Mouse (Mus musculus) forebrain, embryonic 11.5 days (tissue): ENCODE measurements around the gene Cldn13. TPM values are rescaled to one million over a fixed set of nuclear protein-coding genes. Genes with fewer than 3 reads are reported as not detected.
A peak's percentile ranks its signal among the peaks of the same experiment; 100 is the strongest.
"Not testable (repeated sequence)": the region's sequence is repeated elsewhere in the genome, so short reads cannot be mapped to it uniquely, and the experiment has no call there.

Experiments
- ATAC-seq: fragments of 200-750 bp; cut with Nextera tagmentation; replicated peaks from 2 replicates; pipeline ENCODE4 v1.8.0; 2017; ENCODE audit warnings: moderate TSS enrichment; ENCODE audit not compliant: low FRiP score
- DNase-seq: peaks from one replicate; pipeline ENCODE4 v3.0.0-alpha.2; 2017; ENCODE audit warnings: low spot score
- H3K27ac ChIP-seq: fragments of 300-500 bp; sonication (generic); 2 replicates; pipeline ENCODE4 v1.5.1; 2014; ENCODE audit warnings: low read depth, low read length
- H3K27me3 ChIP-seq: fragments of 300-500 bp; sonication (generic); 2 replicates; pipeline ENCODE4 v1.6.1; 2014; ENCODE audit warnings: mild to moderate bottlenecking, low read length, mixed read lengths; ENCODE audit not compliant: control insufficient read depth, insufficient read depth
- H3K36me3 ChIP-seq: fragments of 300-500 bp; sonication (generic); 2 replicates; pipeline ENCODE4 v1.6.1; 2014; ENCODE audit warnings: mild to moderate bottlenecking, low read length, moderate library complexity, mixed read lengths; ENCODE audit not compliant: control insufficient read depth, insufficient read depth
- H3K4me1 ChIP-seq: fragments of 300-500 bp; sonication (generic); replicated peaks from 2 replicates; pipeline ENCODE4 v1.6.1; 2014; ENCODE audit warnings: low read length, mixed read lengths; ENCODE audit not compliant: control insufficient read depth, insufficient read depth
- H3K4me2 ChIP-seq: fragments of 300-500 bp; sonication (generic); 2 replicates; pipeline ENCODE4 v1.6.1; 2014; ENCODE audit warnings: low read depth, mild to moderate bottlenecking, low read length, moderate library complexity, mixed read lengths; ENCODE audit not compliant: severe bottlenecking
- H3K4me3 ChIP-seq: fragments of 300-500 bp; sonication (generic); 2 replicates; pipeline ENCODE4 v1.5.1; 2014; ENCODE audit warnings: low read depth, low read length
- H3K9ac ChIP-seq: fragments of 300-500 bp; sonication (generic); 2 replicates; pipeline ENCODE4 v1.6.1; 2014; ENCODE audit warnings: low read length
- H3K9me3 ChIP-seq: fragments of 300-500 bp; sonication (generic); 2 replicates; pipeline ENCODE4 v1.6.1; 2016; ENCODE audit warnings: low read length, mixed read lengths; ENCODE audit not compliant: control insufficient read depth
- WGBS: fragments of 180-500 bp; shearing (Covaris S2); extraction: QIAGEN DNeasy Blood & Tissue Kit; methylation state at CpG from one replicate; pipeline ENCODE4 v1.1.7; 2014; 5-methylcytosine and 5-hydroxymethylcytosine counted together
- polyA plus RNA-seq: library from polyadenylated mRNA; unstranded; fragments of >200 nt; fragmentation: Nextera tagmentation; extraction: Ambion mirVana; gene quantifications from 2 replicates; pipeline ENCODE4 v1.2.1, GENCODE M21; 2014

Cldn13 gene
- polyA plus RNA-seq, 1 experiment from 2014 or later, result 3.6 TPM

- DNase-seq, result no peak
These were observed 32.2 kb upstream of the Cldn13 start for GRCm38 (mm10) chr5:134947420-134948084.

GRCm38 (mm10) chr5:134946857-134947255, 31.5 kb upstream of the Cldn13 start, which contains the start of gene Cldn4:
Cldn4 (minus strand) TSS chr5:134946934.
- peaks cover 2% of the 10 kb centered on the region; the same call in 1 of the 2 replicates for H3K4me1 ChIP-seq
- H3K27me3 ChIP-seq, result peaks cover 26% of the 10 kb centered on the region
- no peak for DNase-seq
- no peak for ATAC-seq
- no peak within 1 kb of the TSS for H3K4me3 ChIP-seq
- H3K9ac ChIP-seq, result no peak within 1 kb of the TSS
- 8% methylated on average over 11 of the region's 11 CpGs for WGBS
- no peaks in the 10 kb centered on the region for H3K9me3 ChIP-seq
- no peaks in the 10 kb centered on the region for H3K36me3 ChIP-seq
- H3K27ac ChIP-seq, result no peak within 1 kb of the TSS
- H3K4me2 ChIP-seq, result no peak within 1 kb of the TSS

More at GRCm38 (mm10) chr5:134947420-134948084, 32.2 kb upstream of the Cldn13 start:
- no peaks in the 10 kb centered on the region for H3K36me3 ChIP-seq
- no peaks in the 10 kb centered on the region for H3K9me3 ChIP-seq
- 76% methylated on average over 5 of the region's 5 CpGs for WGBS
- no peak for ATAC-seq
- H3K4me1 ChIP-seq, result peaks cover 2% of the 10 kb centered on the region; the same call in 1 of the 2 replicates
- H3K4me3 ChIP-seq, result no peak overlapping the region
- no peak overlapping the region for H3K27ac ChIP-seq
- H3K4me2 ChIP-seq, result no peak overlapping the region
- H3K27me3 ChIP-seq, result peaks cover 26% of the 10 kb centered on the region
- no peak overlapping the region for H3K9ac ChIP-seq

- H3K9ac ChIP-seq, result no peak overlapping the region
- no peak overlapping the region for H3K27ac ChIP-seq
- peaks cover 2% of the 10 kb centered on the region; the same call in 1 of the 2 replicates for H3K4me1 ChIP-seq
- H3K4me3 ChIP-seq, result no peak overlapping the region
- H3K27me3 ChIP-seq, result peaks cover 26% of the 10 kb centered on the region
- DNase-seq (peak; percentile 53), ATAC-seq (no peak)
- no peaks in the 10 kb centered on the region for H3K36me3 ChIP-seq
- no peaks in the 10 kb centered on the region for H3K9me3 ChIP-seq
- 15% methylated on average over 43 of the region's 43 CpGs for WGBS
- no peak overlapping the region for H3K4me2 ChIP-seq
These were observed 30.9 kb upstream of the Cldn13 start for GRCm38 (mm10) chr5:134946063-134946856.

GRCm38 (mm10) chr5:134945266-134945959, 30.1 kb upstream of the Cldn13 start:
- Histone ChIP-seq H3K36me3 (no peaks in the 10 kb centered on the region), H3K27me3 (peaks cover 26% of the 10 kb centered on the region), H3K9ac (no peak overlapping the region), H3K27ac (no peak overlapping the region), H3K4me1 (peaks cover 2% of the 10 kb centered on the region; the same call in 1 of the 2 replicates), H3K9me3 (no peaks in the 10 kb centered on the region), H3K4me2 (no peak overlapping the region), H3K4me3 (no peak overlapping the region)
- no peak for DNase-seq
- ATAC-seq, result no peak
- 49% methylated on average over 17 of the region's 19 CpGs for WGBS

GRCm38 (mm10) chr5:134944179-134944578, 28.9 kb upstream of the Cldn13 start:
- Histone ChIP-seq H3K9ac (no peak overlapping the region), H3K4me3 (no peak overlapping the region), H3K36me3 (no peaks in the 10 kb centered on the region), H3K27me3 (peaks cover 26% of the 10 kb centered on the region), H3K4me2 (no peak overlapping the region), H3K4me1 (peaks cover 2% of the 10 kb centered on the region; the same call in 1 of the 2 replicates), H3K27ac (no peak overlapping the region), H3K9me3 (no peaks in the 10 kb centered on the region)
- ATAC-seq (no peak), DNase-seq (no peak)
- 80% methylated on average over 5 of the region's 5 CpGs for WGBS

GRCm38 (mm10) chr5:134942740-134943139, 27.4 kb upstream of the Cldn13 start:
- ATAC-seq (no peak), DNase-seq (no peak)
- H3K4me2 ChIP-seq, result no peak overlapping the region
- no peaks in the 10 kb centered on the region for H3K9me3 ChIP-seq
- H3K4me3 ChIP-seq, result no peak overlapping the region
- no peak overlapping the region for H3K9ac ChIP-seq
- no peaks in the 10 kb centered on the region for H3K36me3 ChIP-seq
- no peak overlapping the region for H3K27ac ChIP-seq
- WGBS, result 78% methylated on average over 2 of the region's 2 CpGs
- H3K27me3 ChIP-seq, result peaks cover 26% of the 10 kb centered on the region
- H3K4me1 ChIP-seq, result peaks cover 2% of the 10 kb centered on the region; the same call in 1 of the 2 replicates

- 88% methylated on average over 14 of the region's 14 CpGs for WGBS
- Histone ChIP-seq H3K4me1 (no peaks in the 10 kb centered on the region; the same call in 1 of the 2 replicates), H3K27me3 (peaks cover 18% of the 10 kb centered on the region), H3K9me3 (no peaks in the 10 kb centered on the region), H3K36me3 (no peaks in the 10 kb centered on the region), H3K4me2 (no peak overlapping the region), H3K27ac (no peak overlapping the region), H3K9ac (no peak overlapping the region), H3K4me3 (no peak overlapping the region)
- DNase-seq (no peak), ATAC-seq (no peak)
These were observed 26.3 kb upstream of the Cldn13 start for GRCm38 (mm10) chr5:134941472-134942209.

- not testable (repeated sequence) for H3K27me3 ChIP-seq, H3K27ac ChIP-seq, H3K4me3 ChIP-seq, H3K36me3 ChIP-seq, H3K9me3 ChIP-seq, DNase-seq, ATAC-seq, H3K9ac ChIP-seq, H3K4me1 ChIP-seq, H3K4me2 ChIP-seq
- 95% methylated on average over 3 of the region's 7 CpGs for WGBS
These were observed 24.2 kb upstream of the Cldn13 start for GRCm38 (mm10) chr5:134939554-134939953.
